Mouse (Mus musculus) testis, adult 2 months (tissue): ENCODE data around the gene Slc38a6.

Experiments
- CTCF ChIP-seq: fragments of 200-500 bp; IDR thresholded peaks from 2 replicates; pipeline ENCODE4 v1.5.1; 2012; ENCODE audit warnings: low read depth, mild to moderate bottlenecking, inconsistent platforms, low read length, moderate library complexity; ENCODE audit not compliant: control insufficient read depth, insufficient read depth, insufficient replicate concordance
- POLR2A ChIP-seq: fragments of 200-500 bp; IDR thresholded peaks from 2 replicates; pipeline ENCODE4 v1.6.1; 2012; ENCODE audit warnings: low read depth, mild to moderate bottlenecking, inconsistent platforms, low read length, moderate library complexity; ENCODE audit not compliant: control insufficient read depth

GRCm38 (mm10) chr12:73259269-73259668 is 27.3 kb upstream of the Slc38a6 start:
- no peak for TF ChIP-seq CTCF
- no peak for TF ChIP-seq POLR2A
